Mouse (Mus musculus): ENCODE measurements around the gene Ndufb8.

Ndufb8 gene

DNA sequence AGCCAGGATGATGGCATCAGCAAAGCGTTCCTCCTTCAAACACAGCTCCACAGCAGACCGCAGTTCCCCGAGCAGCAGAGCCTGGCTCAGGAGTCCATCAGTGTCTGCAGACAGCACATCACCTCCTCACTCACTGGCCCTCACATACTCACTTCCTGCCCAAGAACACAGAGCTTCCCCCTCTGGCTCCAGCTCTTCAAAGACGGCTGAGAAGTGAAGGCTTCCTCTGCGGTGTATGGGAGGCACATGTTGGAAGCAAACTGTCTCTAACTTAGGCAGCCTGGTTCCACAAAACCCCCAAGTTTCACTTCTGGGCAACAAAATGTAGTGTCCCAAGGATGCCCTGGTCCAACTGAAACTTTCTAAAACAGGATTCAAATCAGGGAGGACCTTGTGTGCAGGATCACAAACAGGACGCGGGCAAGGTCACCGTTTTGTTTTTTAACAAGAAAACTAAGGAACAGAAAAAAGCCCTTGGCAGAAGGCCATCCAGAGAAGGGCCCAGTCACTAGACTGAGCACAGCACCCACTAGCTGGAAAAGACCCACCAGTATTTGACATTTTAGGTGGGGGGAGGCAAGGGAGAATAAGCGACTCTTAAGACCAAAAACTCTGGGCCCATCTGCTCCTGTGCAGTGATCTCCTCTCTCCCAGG, 29.6 kb downstream of the Ndufb8 start:
- no peak for DNase-seq

- no peak for DNase-seq
These were observed 36.1 kb downstream of the Ndufb8 start for GRCm38 (mm10) chr19:44519152-44519551.

- DNase-seq: no peak
These were observed 37.1 kb downstream of the Ndufb8 start for GRCm38 (mm10) chr19:44517996-44518768.

DNA sequence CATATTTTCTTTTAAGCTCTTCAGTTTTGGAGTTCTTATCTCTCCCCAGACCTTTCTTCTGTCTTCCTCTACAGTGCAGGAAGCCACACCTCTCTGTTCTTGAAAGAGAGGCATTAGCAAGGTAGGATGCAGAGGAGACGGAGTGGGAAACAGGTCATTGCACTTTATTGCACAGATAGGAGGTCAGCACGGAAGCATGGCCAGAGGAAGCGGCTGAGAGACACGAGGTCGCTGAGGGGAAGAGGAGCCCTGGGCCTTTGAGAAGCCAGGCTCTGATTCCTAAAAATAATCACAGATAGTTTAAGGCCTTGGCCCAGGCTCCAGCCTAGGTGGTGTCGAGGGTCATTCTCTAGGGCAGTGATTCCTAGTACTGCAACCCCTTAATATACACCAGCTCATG, 39.5 kb downstream of the Ndufb8 start:
- DNase-seq: no peak

DNA sequence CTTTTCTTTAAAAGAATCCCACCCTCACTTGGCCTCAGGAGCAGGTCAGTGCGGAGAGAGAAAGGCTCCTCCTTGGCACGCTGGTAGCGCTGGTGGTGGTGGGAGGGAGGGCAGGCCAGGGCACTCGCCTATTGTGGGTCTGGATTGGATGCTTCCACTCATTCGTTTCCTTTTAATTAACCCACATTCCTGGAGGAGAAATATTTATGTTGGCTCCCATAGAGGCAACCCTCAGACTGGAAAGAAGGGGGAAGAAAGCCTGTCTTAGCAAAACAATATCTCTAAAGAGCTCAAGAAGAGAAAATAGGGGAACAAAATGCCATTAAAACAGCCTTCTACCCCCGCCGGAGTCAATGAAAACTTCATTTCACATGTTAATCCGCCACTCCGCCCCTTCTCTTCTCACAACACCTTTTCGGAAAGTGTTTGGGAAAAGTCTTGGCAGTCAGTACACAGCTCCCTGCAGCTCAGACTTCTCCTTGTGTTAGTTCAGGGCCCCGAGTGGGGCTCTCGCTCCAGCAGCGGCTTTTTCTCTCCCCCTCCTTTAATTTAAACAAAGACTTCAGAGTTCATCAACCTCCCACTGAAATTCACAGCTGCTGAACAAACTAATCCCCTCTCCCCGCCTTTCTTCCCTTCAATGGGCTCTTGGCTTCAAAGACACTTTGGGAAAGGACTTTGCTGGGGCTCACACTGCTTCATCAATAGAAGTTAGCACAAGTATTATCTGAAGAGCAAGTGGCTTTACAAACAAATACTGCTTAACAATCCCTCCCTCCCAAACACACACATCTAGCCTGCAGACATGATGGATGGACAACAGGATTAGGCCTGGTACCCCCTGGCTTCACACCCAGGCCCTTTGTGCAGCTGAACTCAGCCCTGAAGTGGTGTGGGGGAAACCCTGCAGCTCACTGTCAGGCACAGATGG, 40.5 kb downstream of the Ndufb8 start:
- DNase-seq: no peak

- no peak for DNase-seq
These were observed 41.2 kb downstream of the Ndufb8 start for GRCm38 (mm10) chr19:44513921-44514482.

- DNase-seq: no peak
These were observed 42.0 kb downstream of the Ndufb8 start for GRCm38 (mm10) chr19:44513054-44513833.

DNA sequence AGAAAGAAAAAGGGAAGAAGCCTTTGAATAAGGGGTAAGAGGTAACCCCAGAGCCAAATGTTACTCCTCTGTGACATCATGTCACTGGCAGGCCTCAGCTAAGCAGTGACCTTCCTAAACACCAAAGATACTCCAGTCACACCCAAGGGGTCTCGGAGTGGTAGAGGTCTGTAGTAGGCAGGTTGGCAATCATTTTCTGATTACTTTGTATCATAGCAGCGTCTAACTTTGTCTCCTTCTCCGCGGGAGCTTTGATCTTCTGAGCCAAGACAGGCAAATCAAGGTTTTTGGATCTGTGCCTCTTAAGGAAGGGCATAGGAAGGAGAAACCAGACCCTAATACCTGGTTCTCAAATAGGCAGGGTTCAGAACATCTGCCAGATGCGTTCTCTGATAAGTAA, 42.6 kb downstream of the Ndufb8 start:
- no peak for DNase-seq

GRCm38 (mm10) chr19:44511451-44512231, 43.6 kb downstream of the Ndufb8 start:
- DNase-seq: peak in 1 of 2 experiments; percentile 4

DNA sequence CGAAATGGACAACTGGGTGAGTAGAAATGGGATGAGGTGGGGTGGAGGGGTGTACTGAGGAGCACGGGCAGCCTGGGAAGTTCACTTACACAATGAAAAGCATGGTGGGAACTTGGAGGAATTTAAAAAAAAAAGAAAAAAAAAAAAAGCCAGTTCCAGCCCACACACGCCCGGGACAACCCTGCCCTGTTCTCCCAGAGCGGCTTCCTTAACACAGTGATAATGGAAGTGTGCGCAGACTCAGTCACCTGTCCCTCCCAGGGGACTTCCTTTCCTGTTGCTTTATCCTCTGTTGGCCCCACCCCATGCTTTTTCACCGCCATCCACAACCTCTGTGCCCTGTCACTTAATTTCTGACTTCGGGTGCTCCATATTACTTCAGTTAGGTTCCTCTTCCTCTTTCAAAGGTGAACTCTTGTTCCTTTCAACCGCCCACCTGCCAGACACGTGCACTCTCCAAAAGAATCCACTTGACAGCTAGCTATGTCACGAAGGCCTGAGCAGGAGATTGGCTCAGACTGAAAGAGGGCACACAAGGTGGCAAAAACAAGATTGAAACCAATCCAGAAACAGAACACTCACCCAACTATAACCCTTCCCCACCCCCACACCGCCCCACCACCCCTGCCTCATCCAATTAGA, 44.6 kb downstream of the Ndufb8 start:
- DNase-seq: no peak

- DNase-seq: no peak
These were observed 52.5 kb downstream of the Ndufb8 start for GRCm38 (mm10) chr19:44502741-44503140.

- no peak for DNase-seq
These were observed 53.3 kb downstream of the Ndufb8 start for GRCm38 (mm10) chr19:44501925-44502324.

- no peak for DNase-seq
These were observed 55.0 kb downstream of the Ndufb8 start for GRCm38 (mm10) chr19:44500240-44500639.

GRCm38 (mm10) chr19:44498936-44499335, 56.3 kb downstream of the Ndufb8 start:
- no peak for DNase-seq
